Mouse (Mus musculus): ENCODE results near the gene Abcc12.

DNA sequence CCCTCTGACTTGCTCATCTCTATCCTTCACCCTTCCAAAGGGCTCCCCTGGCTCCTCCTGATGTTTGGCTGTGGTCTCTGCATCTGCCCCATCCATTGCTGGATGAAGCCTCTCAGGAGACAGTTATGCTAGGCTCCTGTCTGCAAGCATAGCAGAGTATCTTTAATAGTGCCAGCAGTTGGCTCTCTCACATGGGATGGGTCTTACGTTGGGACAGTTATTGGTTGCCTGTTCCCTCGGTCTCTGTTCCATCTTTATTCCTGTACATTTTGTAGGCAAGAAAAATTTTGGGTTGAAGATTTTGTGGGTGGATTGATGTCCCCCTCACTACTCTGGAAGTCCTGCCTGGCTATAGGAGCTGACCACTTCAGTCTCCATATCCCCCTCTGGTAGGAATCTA is 117.3 kb downstream of the Abcc12 start:
- TF ChIP-seq FLI1 (IDR thresholded peaks at IDR 0.05; ENCODE audit: low read length) (no peak), GATA1 (IDR thresholded peaks at IDR 0.05; ENCODE audit: borderline replicate concordance, low read length) (no peak)

All from megakaryocyte, embryonic 14.5 days (primary cell).